Mouse (Mus musculus) stomach, embryonic 16.5 days (tissue): ENCODE data around the gene Trip12. TPM values are rescaled to one million over a fixed set of nuclear protein-coding genes. Genes with fewer than 3 reads are reported as not detected.
A peak's percentile ranks its signal among the peaks of the same experiment; 100 is the strongest.

ENCODE experiments used
- microRNA-seq: library from miRNA; unstranded; fragments of <30 nt; microRNA quantifications from one replicate; pipeline ENCODE4, GENCODE M21; 2016
- polyA plus RNA-seq: library from polyadenylated mRNA; unstranded; fragments of >200 nt; fragmentation: Nextera tagmentation; extraction: Ambion mirVana; gene quantifications from 2 replicates; pipeline ENCODE4 v1.2.1, GENCODE M21; 2015

Trip12 gene
- polyA plus RNA-seq, 1 experiment from 2014 or later, result 61.1 TPM

Small RNA genes within 50 kb of the gene (microRNA-seq; reads per million reads assigned to microRNA genes)
- gene Mir5126, result 3.3 reads per million, percentile 19 among the genes with 10 or more reads in this experiment

Other genes starting within 250 kb of the Trip12 start
- gene Dner, start 144.3 kb downstream of the Trip12 start, polyA plus RNA-seq, result 3.2 and 3.7 TPM in 2 replicates
- gene Fbxo36, start 675 bp downstream of the Trip12 start, polyA plus RNA-seq, result 9.1 and 9.8 TPM in 2 replicates
- gene Slc16a14, start 94.6 kb upstream of the Trip12 start, polyA plus RNA-seq, result 0.24 and 0.27 TPM in 2 replicates